Mouse (Mus musculus) heart, embryonic 16.5 days (tissue): ENCODE results near the gene Misp. TPM values are rescaled to one million over a fixed set of nuclear protein-coding genes. Genes with fewer than 3 reads are reported as not detected.

Experiments used
- ATAC-seq: fragments of 200-750 bp; cut with Nextera tagmentation; replicated peaks from 2 replicates; pipeline ENCODE4 v1.8.0; 2017; ENCODE audit warnings: moderate number of reproducible peaks; ENCODE audit not compliant: insufficient read depth, low FRiP score; ENCODE audit errors: extremely low read depth
- H3K27ac ChIP-seq: fragments of 300-500 bp; sonication (generic); 2 replicates; pipeline ENCODE4 v1.5.1; 2014; ENCODE audit warnings: mild to moderate bottlenecking, low read length, control low read depth, moderate library complexity
- H3K27me3 ChIP-seq: fragments of 300-500 bp; sonication (generic); 2 replicates; pipeline ENCODE4 v1.6.1; 2014; ENCODE audit warnings: low read length, mixed read lengths; ENCODE audit not compliant: control insufficient read depth, insufficient read depth
- H3K36me3 ChIP-seq: fragments of 300-500 bp; sonication (generic); 2 replicates; pipeline ENCODE4 v1.6.1; 2014; ENCODE audit not compliant: control insufficient read depth, insufficient read depth
- H3K4me1 ChIP-seq: fragments of 300-500 bp; sonication (generic); 2 replicates; pipeline ENCODE4 v1.6.1; 2014; ENCODE audit warnings: low read length, mixed read lengths; ENCODE audit not compliant: control insufficient read depth, insufficient read depth
- H3K4me2 ChIP-seq: fragments of 300-500 bp; sonication (generic); 2 replicates; pipeline ENCODE4 v1.6.1; 2014; ENCODE audit warnings: low read depth, mild to moderate bottlenecking, control low read depth, low read length
- H3K4me3 ChIP-seq: fragments of 300-500 bp; sonication (generic); 2 replicates; pipeline ENCODE4 v1.5.1; 2014; ENCODE audit warnings: mild to moderate bottlenecking, control low read depth, low read length
- H3K9ac ChIP-seq: fragments of 300-500 bp; sonication (generic); 2 replicates; pipeline ENCODE4 v1.6.1; 2014; ENCODE audit warnings: low read length, control low read depth
- H3K9me3 ChIP-seq: fragments of 300-500 bp; sonication (generic); replicated peaks from 2 replicates; pipeline ENCODE4 v1.6.1; 2016; ENCODE audit warnings: low read length; ENCODE audit not compliant: control insufficient read depth
- WGBS: fragments of 180-500 bp; shearing (Covaris S2); extraction: QIAGEN DNeasy Blood & Tissue Kit; methylation state at CpG from one replicate; pipeline ENCODE4 v1.1.7; 2014; 5-methylcytosine and 5-hydroxymethylcytosine counted together
- polyA plus RNA-seq: library from polyadenylated mRNA; unstranded; fragments of >200 nt; fragmentation: Nextera tagmentation; extraction: Ambion mirVana; gene quantifications from 2 replicates; pipeline ENCODE4 v1.2.1, GENCODE M21; 2015

Misp gene
- polyA plus RNA-seq, result 1.8 and 1.9 TPM in 2 replicates

DNA sequence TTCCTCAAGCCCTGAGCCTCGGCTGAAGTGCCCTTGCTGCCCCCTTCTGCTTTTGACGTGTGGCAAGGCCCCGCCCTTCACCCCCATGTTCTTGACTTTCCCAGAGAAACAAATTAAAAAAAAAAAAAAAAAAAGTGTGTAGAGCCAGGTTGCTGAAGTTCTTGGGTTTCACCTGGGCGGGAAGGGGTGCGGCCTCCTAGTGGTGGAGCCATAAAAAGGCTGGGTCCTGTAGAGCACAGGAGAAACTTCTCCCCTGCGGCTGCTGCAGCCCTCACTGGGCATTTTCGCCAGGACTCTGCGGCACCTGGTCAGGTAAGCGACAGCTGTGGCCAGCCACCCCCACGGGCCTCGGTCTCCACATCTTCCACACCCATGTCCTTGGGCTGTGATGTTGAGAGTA, at the start of gene Misp:
Gene Misp (plus strand): TSS at position 208 of the 400 bp plus-strand sequence.
- Histone ChIP-seq H3K36me3 (no peaks in the 10 kb centered on the region; the same call in 1 of the 2 replicates), H3K9me3 (no peaks in the 10 kb centered on the region), H3K4me2 (no peak within 1 kb of the TSS), H3K4me1 (peaks cover 9% of the 10 kb centered on the region), H3K4me3 (no peak within 1 kb of the TSS), H3K27ac (no peak within 1 kb of the TSS), H3K9ac (no peak within 1 kb of the TSS), H3K27me3 (no peaks in the 10 kb centered on the region)
- ATAC-seq, result no peak
- WGBS, result 74% methylated on average over 11 of the region's 11 CpGs

- no peak overlapping the region for H3K27ac ChIP-seq
These were observed 48.5 kb upstream of the Misp start for GRCm38 (mm10) chr10:79772320-79772719.

DNA sequence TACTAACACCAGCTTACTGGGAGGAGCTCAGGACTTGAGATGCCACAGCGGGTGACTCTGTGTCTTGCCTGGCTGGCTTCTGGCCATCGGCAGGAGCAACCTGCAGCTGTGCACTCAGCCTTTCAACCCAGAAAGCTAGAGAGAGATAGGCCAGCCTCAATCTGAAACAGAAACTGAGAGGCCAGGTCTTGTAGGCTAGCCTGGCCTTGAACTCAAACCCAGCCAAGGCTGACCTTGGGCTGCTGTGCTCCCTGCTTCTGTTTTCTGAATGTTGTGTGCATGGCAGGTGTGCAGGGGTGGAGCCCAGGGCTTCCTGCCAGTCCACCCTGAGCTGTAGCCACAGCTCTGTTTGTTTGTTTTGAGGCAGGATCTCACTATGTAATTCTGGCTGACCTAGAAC, 47.6 kb upstream of the Misp start:
- Histone ChIP-seq H3K27ac (no peak overlapping the region), H3K9me3 (peaks cover 7% of the 10 kb centered on the region; the same call in 1 of the 2 replicates), H3K36me3 (no peaks in the 10 kb centered on the region), H3K4me2 (no peak overlapping the region), H3K9ac (no peak overlapping the region), H3K4me3 (no peak overlapping the region), H3K27me3 (no peaks in the 10 kb centered on the region), H3K4me1 (peaks cover 17% of the 10 kb centered on the region)
- ATAC-seq, result no peak
- 85% methylated on average over 2 of the region's 2 CpGs for WGBS

More at GRCm38 (mm10) chr10:79772320-79772719, 48.5 kb upstream of the Misp start:
- Histone ChIP-seq H3K9ac (no peak overlapping the region), H3K27me3 (no peaks in the 10 kb centered on the region), H3K9me3 (peaks cover 7% of the 10 kb centered on the region; the same call in 1 of the 2 replicates), H3K4me3 (no peak overlapping the region), H3K36me3 (no peaks in the 10 kb centered on the region), H3K4me1 (peaks cover 17% of the 10 kb centered on the region), H3K4me2 (no peak overlapping the region)
- ATAC-seq, result no peak
- WGBS, result 90% methylated on average over 3 of the region's 3 CpGs

GRCm38 (mm10) chr10:79774486-79775279, 46.1 kb upstream of the Misp start:
- peaks cover 19% of the 10 kb centered on the region for H3K4me1 ChIP-seq
- no peak overlapping the region for H3K4me3 ChIP-seq
- no peaks in the 10 kb centered on the region for H3K36me3 ChIP-seq
- 57% methylated on average over 5 of the region's 5 CpGs for WGBS
- no peak for ATAC-seq
- H3K27ac ChIP-seq, result no peak overlapping the region
- no peak overlapping the region for H3K4me2 ChIP-seq
- H3K27me3 ChIP-seq, result peaks cover 4% of the 10 kb centered on the region; the same call in 1 of the 2 replicates
- H3K9me3 ChIP-seq, result peaks cover 7% of the 10 kb centered on the region; the same call in 1 of the 2 replicates
- H3K9ac ChIP-seq, result no peak overlapping the region

DNA sequence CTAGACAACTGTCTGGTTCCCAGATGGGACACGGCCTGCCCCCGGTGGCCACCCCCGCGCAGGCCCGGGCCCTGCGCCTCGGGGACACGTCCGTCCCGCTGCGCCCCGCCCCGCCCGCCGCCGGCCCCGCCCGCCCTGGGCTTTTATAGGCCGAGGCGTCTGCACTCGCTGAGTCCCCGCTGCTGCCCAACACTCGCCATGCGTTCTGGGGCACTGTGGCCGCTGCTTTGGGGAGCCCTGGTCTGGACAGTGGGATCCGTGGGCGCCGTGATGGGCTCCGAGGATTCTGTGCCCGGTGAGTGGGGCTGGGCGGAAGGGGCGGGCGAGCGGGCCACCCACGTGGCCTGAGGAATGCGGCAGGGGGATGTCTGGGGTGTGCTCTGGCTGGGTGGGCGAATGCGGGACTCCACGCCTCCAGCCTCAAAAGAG, 43.7 kb upstream of the Misp start, which contains the start of gene Fstl3:
Gene Fstl3 (plus strand): TSS at position 170 of the 429 bp plus-strand sequence.
- peaks cover 7% of the 10 kb centered on the region; the same call in 1 of the 2 replicates for H3K9me3 ChIP-seq
- ATAC-seq, result no peak
- H3K27ac ChIP-seq, result peak within 1 kb of the TSS; percentile 75
- H3K9ac ChIP-seq, result peak within 1 kb of the TSS; percentile 77
- H3K36me3 ChIP-seq, result no peaks in the 10 kb centered on the region
- H3K4me3 ChIP-seq, result peak within 1 kb of the TSS; percentile 56
- peaks cover 26% of the 10 kb centered on the region for H3K4me1 ChIP-seq
- H3K4me2 ChIP-seq, result peak within 1 kb of the TSS; percentile 73
- WGBS, result 2% methylated on average over 38 of the region's 39 CpGs
- peaks cover 4% of the 10 kb centered on the region; the same call in 1 of the 2 replicates for H3K27me3 ChIP-seq

- Histone ChIP-seq H3K4me3 (peak overlapping the region; percentile 56), H3K9me3 (peaks cover 5% of the 10 kb centered on the region; the same call in 1 of the 2 replicates), H3K4me2 (peak overlapping the region; percentile 73), H3K9ac (peak overlapping the region; percentile 48), H3K27me3 (peaks cover 4% of the 10 kb centered on the region; the same call in 1 of the 2 replicates), H3K4me1 (peaks cover 26% of the 10 kb centered on the region), H3K36me3 (no peaks in the 10 kb centered on the region), H3K27ac (peak overlapping the region; percentile 75)
- ATAC-seq, result peak; percentile 47
- WGBS, result 7% methylated on average over 15 of the region's 15 CpGs
These were observed 42.8 kb upstream of the Misp start for GRCm38 (mm10) chr10:79778006-79778405.

DNA sequence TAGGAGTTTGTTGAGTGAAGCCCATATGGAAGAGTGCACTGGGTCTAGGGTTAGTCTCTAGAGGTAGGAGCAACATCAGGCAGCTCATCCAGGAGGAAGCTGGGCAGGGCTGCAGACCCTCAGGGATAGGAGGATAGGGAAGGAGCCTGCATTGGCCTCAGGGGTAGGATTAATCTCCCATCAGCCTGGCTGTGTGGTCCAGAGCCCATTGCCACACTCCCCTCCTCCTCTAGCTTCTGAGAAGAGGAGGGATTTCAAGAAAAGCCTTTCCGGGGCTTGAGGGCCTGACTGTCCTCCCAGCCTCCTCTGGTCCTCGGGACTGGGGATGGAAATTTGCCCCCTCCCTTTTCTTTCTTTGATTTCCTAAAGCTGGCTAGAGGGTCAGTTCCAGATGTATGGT, 41.6 kb upstream of the Misp start:
- H3K27me3 ChIP-seq, result peaks cover 4% of the 10 kb centered on the region; the same call in 1 of the 2 replicates
- 31% methylated on average over 2 of the region's 2 CpGs for WGBS

GRCm38 (mm10) chr10:79779784-79780663, 40.8 kb upstream of the Misp start:
- Histone ChIP-seq H3K9ac (peak overlapping the region; percentile 51; the same call in 1 of the 2 replicates), H3K4me1 (peaks cover 26% of the 10 kb centered on the region), H3K27me3 (peaks cover 7% of the 10 kb centered on the region; the same call in 1 of the 2 replicates), H3K4me3 (peak overlapping the region; percentile 53), H3K4me2 (peak overlapping the region; percentile 92), H3K9me3 (peaks cover 3% of the 10 kb centered on the region; the same call in 1 of the 2 replicates), H3K27ac (no peak overlapping the region), H3K36me3 (no peaks in the 10 kb centered on the region)
- WGBS, result 3% methylated on average over 54 of the region's 55 CpGs
- peak; percentile 77 for ATAC-seq

More for the DNA sequence above, 41.6 kb upstream of the Misp start:
- H3K4me2 ChIP-seq, result no peak overlapping the region
- H3K36me3 ChIP-seq, result no peaks in the 10 kb centered on the region
- ATAC-seq, result no peak
- no peak overlapping the region for H3K27ac ChIP-seq
- no peak overlapping the region for H3K4me3 ChIP-seq
- H3K4me1 ChIP-seq, result peaks cover 26% of the 10 kb centered on the region
- H3K9ac ChIP-seq, result no peak overlapping the region
- H3K9me3 ChIP-seq, result peaks cover 5% of the 10 kb centered on the region; the same call in 1 of the 2 replicates
